Mouse (Mus musculus) brain, embryonic 14.5 days (tissue): ENCODE measurements at regions not wholly inside any gene's neighbourhood (a gene's known extent, or its start where the extent isn't known, plus 50 kb on each side); places are given as distances from the start of the nearest gene placed in this dataset.

Source experiments
- CTCF ChIP-seq: fragments of 200-500 bp; IDR thresholded peaks from 2 replicates; pipeline ENCODE4 v1.5.1; 2012; ENCODE audit warnings: inconsistent platforms, mild to moderate bottlenecking, moderate library complexity, borderline replicate concordance; ENCODE audit not compliant: insufficient read depth, insufficient read length; ENCODE audit errors: extremely low read depth
- POLR2A ChIP-seq: fragments of 200-500 bp; IDR thresholded peaks from 2 replicates; pipeline ENCODE4 v1.6.1; 2012; ENCODE audit warnings: mild to moderate bottlenecking, inconsistent platforms, borderline replicate concordance; ENCODE audit not compliant: poor library complexity, insufficient read depth, insufficient read length, severe bottlenecking; ENCODE audit errors: extremely low read depth

GRCm38 (mm10) chr13:73160289-73160688 is 100.0 kb upstream of the Irx4 start:
- no peak for TF ChIP-seq POLR2A
- TF ChIP-seq CTCF = peak; percentile 83
